In the genomic region with DNA sequence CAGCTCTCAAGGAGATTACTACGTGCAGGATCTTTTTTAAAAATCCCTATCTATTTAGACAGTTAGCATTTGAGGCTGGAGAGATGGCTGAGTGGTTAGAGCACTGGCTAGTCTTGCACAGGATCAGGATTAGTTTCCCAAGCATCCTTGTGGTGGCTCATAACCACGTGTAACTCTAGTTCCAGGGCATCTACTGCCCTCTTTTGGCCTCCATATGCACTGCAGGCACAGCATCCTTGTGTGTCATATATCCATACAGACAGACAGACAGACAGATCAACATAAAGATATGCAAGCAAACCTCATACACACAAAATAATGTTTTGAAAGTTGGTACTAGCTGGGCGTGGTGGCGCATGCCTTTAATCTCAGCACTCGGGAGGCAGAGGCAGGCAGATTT, we compare ENCODE assay signal across 10 mouse cellular contexts. TPM values are rescaled to one million over a fixed set of nuclear protein-coding genes. Genes with fewer than 3 reads are reported as not detected.
DNase-seq lines count a peak whose midpoint lies in the region; ATAC-seq and TF ChIP-seq lines count a peak whose summit lies in the region.
"Had no signal": no experiment of that assay in that cellular context is flagged by ENCODE, and none has a peak within 500 bp of the region (broad histone marks: within the 10 kb centered on the region; RNA-seq: fewer than 3 reads in every experiment).

No protein-coding gene starts in this region.

- no peak for ATAC-seq in hindbrain, embryonic 11.5 days (ENCODE audit: low FRiP score)
- ATAC-seq in hindbrain, embryonic 14.5 days (ENCODE audit: low FRiP score), result no peak
- no peak for ATAC-seq in granulocyte monocyte progenitor cell, adult 5-6 weeks (replicated peaks; ENCODE audit: poor library complexity, severe bottlenecking)
- ATAC-seq: midbrain, embryonic 16.5 days had no signal

- 83% methylated on average over 5 of the region's 5 CpGs for WGBS in hindbrain, embryonic 11.5 days
- 84% methylated on average over 5 of the region's 5 CpGs for WGBS in hindbrain, embryonic 14.5 days

- no peak overlapping the region for H3K27ac ChIP-seq in hindbrain, embryonic 11.5 days (ENCODE audit: low read depth, low read length)
- H3K27ac ChIP-seq in hindbrain, embryonic 14.5 days, result no peak overlapping the region
- H3K27ac ChIP-seq in ES-E14 (ENCODE audit: insufficient read depth, low read depth, low read length, poor library complexity, severe bottlenecking), result no peak overlapping the region
- H3K27ac ChIP-seq: hindbrain, embryonic 12.5 days; kidney, embryonic 15.5 days had no signal

- peak; percentile 11 for DNase-seq in hindbrain, embryonic 11.5 days (ENCODE audit: low spot score)
- DNase-seq in hindbrain, embryonic 14.5 days (ENCODE audit: low spot score), result no peak
- DNase-seq in 416B (ENCODE audit: low read depth), result peak; percentile 25
- peak; percentile 54 for DNase-seq in ES-E14 (ENCODE audit: low read depth, low spot score)
- DNase-seq in naive thymus-derived CD4-positive, alpha-beta T cell, adult 2 months (ENCODE audit: low read depth), result peak; percentile 4
- DNase-seq in right cerebral cortex, postnatal 25 days, result no peak

- H3K27me3 ChIP-seq in hindbrain, embryonic 11.5 days (ENCODE audit: control insufficient read depth, insufficient read depth, low read length), result no peaks in the 10 kb centered on the region
- H3K27me3 ChIP-seq in hindbrain, embryonic 14.5 days (ENCODE audit: control insufficient read depth, insufficient read depth, low read length), result no peaks in the 10 kb centered on the region
- H3K27me3 ChIP-seq: hindbrain, embryonic 12.5 days; kidney, embryonic 15.5 days had no signal

- no peak overlapping the region for H3K9ac ChIP-seq in hindbrain, embryonic 11.5 days (ENCODE audit: low read depth, low read length)
- H3K9ac ChIP-seq in hindbrain, embryonic 14.5 days, result no peak overlapping the region
- no peak overlapping the region for H3K9ac ChIP-seq in ES-E14 (ENCODE audit: insufficient read depth, low read depth, low read length, poor library complexity, severe bottlenecking)
- H3K9ac ChIP-seq: hindbrain, embryonic 12.5 days; kidney, embryonic 15.5 days had no signal

- no peaks in the 10 kb centered on the region for H3K36me3 ChIP-seq in hindbrain, embryonic 11.5 days (ENCODE audit: control insufficient read depth, insufficient read depth, low read length)
- H3K36me3 ChIP-seq in hindbrain, embryonic 14.5 days (replicated peaks; ENCODE audit: control insufficient read depth, insufficient read depth), result no peaks in the 10 kb centered on the region
- H3K36me3 ChIP-seq in ES-E14 (ENCODE audit: control insufficient read depth, insufficient read depth, low read length, poor library complexity, severe bottlenecking), result no peaks in the 10 kb centered on the region
- H3K36me3 ChIP-seq: hindbrain, embryonic 12.5 days; kidney, embryonic 15.5 days had no signal

- no peak overlapping the region for H3K4me2 ChIP-seq in hindbrain, embryonic 11.5 days (replicated peaks; ENCODE audit: low read depth, low read length)
- H3K4me2 ChIP-seq in hindbrain, embryonic 14.5 days (replicated peaks), result no peak overlapping the region
- H3K4me2 ChIP-seq: hindbrain, embryonic 12.5 days; kidney, embryonic 15.5 days had no signal

- H3K4me1 ChIP-seq in hindbrain, embryonic 11.5 days (replicated peaks; ENCODE audit: control insufficient read depth, insufficient read depth, low read length), result no peaks in the 10 kb centered on the region
- H3K4me1 ChIP-seq in hindbrain, embryonic 14.5 days (replicated peaks; ENCODE audit: control insufficient read depth, insufficient read depth, low read length), result no peaks in the 10 kb centered on the region
- peaks cover 0 to 4% of the 10 kb centered on the region in 2 experiments; a peak in 1 of 4 replicates for H3K4me1 ChIP-seq in ES-E14 (ENCODE audit: control insufficient read depth in 2 of 2, insufficient read depth in 2 of 2, low read length in 2 of 2, poor library complexity in 1 of 2)
- H3K4me1 ChIP-seq: kidney, embryonic 15.5 days had no signal

- in situ Hi-C loops in ES-E14 (cut with MboI; ENCODE audit: low sequenced_read_pairs in 2 of 2, unreplicated experiment in 2 of 2), result no loop called here

- H3K4me3 ChIP-seq in hindbrain, embryonic 11.5 days (ENCODE audit: low read depth, low read length), result no peak overlapping the region
- no peak overlapping the region for H3K4me3 ChIP-seq in hindbrain, embryonic 14.5 days (replicated peaks; ENCODE audit: low read length)
- H3K4me3 ChIP-seq in ES-E14 (ENCODE audit: insufficient read depth in 1 of 2, low read depth in 1 of 2, low read length in 2 of 2, poor library complexity in 1 of 2, severe bottlenecking in 1 of 2), result no peak overlapping the region
- H3K4me3 ChIP-seq: hindbrain, embryonic 12.5 days; kidney, embryonic 15.5 days had no signal

- H3K9me3 ChIP-seq in hindbrain, embryonic 11.5 days (ENCODE audit: control insufficient read depth, low read length), result no peaks in the 10 kb centered on the region
- H3K9me3 ChIP-seq in hindbrain, embryonic 14.5 days (ENCODE audit: control insufficient read depth, low read length), result no peaks in the 10 kb centered on the region
- no peaks in the 10 kb centered on the region for H3K9me3 ChIP-seq in ES-E14 (ENCODE audit: control insufficient read depth, insufficient read depth, low read depth, low read length)
- H3K9me3 ChIP-seq: hindbrain, embryonic 12.5 days; kidney, embryonic 15.5 days had no signal

TF ChIP-seq in ES-E14, 5 proteins besides CTCF, POLR2A, EP300 and RAD21:
- peak; percentile 38; the same call in 1 of the 2 replicates for TF ChIP-seq ZC3H11A (IDR thresholded peaks at IDR 0.05; ENCODE audit: borderline replicate concordance, low read depth, low read length)
- TF ChIP-seq CHD2 (IDR thresholded peaks at IDR 0.05; ENCODE audit: low read depth, low read length), result no peak

RNA-seq across cellular contexts. Expression of a gene that starts 53.3 kb away (rescaled TPM):
- 60.6 and 77.6 TPM in 2 replicates for polyA plus RNA-seq in hindbrain, embryonic 11.5 days (2014; fragmentation: Nextera tagmentation; extraction: Ambion mirVana)
- polyA plus RNA-seq in hindbrain, embryonic 14.5 days (2014; fragmentation: Nextera tagmentation; extraction: Ambion mirVana), result 40.7 and 44.8 TPM in 2 replicates
- total RNA-seq in ES-E14 (2012; rRNA removed), result 53.5 and 62.6 TPM in 2 replicates
- total RNA-seq in granulocyte monocyte progenitor cell, adult 5-6 weeks (2014; fragmentation: Nextera tagmentation), result 46.4 and 78.8 TPM in 2 replicates
- 48.8 and 50.6 TPM in 2 replicates for total RNA-seq in granulocyte monocyte progenitor cell, adult 5-6 weeks (2017)

Comparison
In these comparisons a context has a peak if more than half of its experiments do, and no peak if none do; other contexts are left out.
1. DNase-seq: peak in hindbrain, embryonic 11.5 days (single experiment), 416B (single experiment), ES-E14 (single experiment) and naive thymus-derived CD4-positive, alpha-beta T cell, adult 2 months (single experiment); none in hindbrain, embryonic 14.5 days (single experiment) and right cerebral cortex, postnatal 25 days (single experiment).